Mouse (Mus musculus): Measurements from ENCODE around the gene Shb. TPM values are rescaled to one million over a fixed set of nuclear protein-coding genes. Genes with fewer than 3 reads are reported as not detected.

The Shb gene
- polyA plus RNA-seq, 1 experiment: 46.3 TPM

DNA sequence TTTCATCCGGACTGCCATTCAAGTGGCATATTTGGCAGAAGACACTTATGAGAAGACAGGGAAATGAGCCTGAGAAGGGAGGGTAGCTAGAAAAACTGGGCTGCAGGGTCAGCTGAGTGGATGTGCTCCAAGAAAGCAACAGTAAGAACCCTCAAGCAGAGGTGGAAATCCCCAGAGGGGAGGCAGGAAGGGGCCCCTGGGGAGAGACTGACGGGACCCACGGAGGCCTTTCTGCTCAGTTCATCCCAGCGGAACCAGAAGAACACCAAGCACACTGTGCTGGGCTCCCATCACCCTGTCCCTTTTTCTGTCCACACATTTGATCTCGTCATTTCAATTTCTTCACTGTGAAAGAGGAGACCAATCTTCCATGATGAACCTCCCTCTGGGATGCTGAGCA, 33.9 kb downstream of the Shb start:
- no peaks in the 10 kb centered on the region for H3K27me3 ChIP-seq (ENCODE audit: control insufficient read depth, insufficient read depth, insufficient read length)
- H3K4me3 ChIP-seq: no peak overlapping the region
- TF ChIP-seq USF1 (IDR thresholded peaks at IDR 0.05; ENCODE audit: low read depth) (no peak), TCF3 (IDR thresholded peaks at IDR 0.05; ENCODE audit: insufficient read length, low read depth) (no peak), REST (IDR thresholded peaks at IDR 0.05; ENCODE audit: insufficient read depth, insufficient read length) (no peak), CEBPB (IDR thresholded peaks at IDR 0.05; ENCODE audit: insufficient read depth, poor library complexity, severe bottlenecking) (no peak), MAX (IDR thresholded peaks at IDR 0.05; ENCODE audit: low read depth) (no peak), TCF12 (IDR thresholded peaks at IDR 0.05; ENCODE audit: insufficient read depth, poor library complexity, severe bottlenecking) (no peak), POLR2A (IDR thresholded peaks at IDR 0.05; ENCODE audit: insufficient read length, low read depth) (no peak), SRF (IDR thresholded peaks at IDR 0.05; ENCODE audit: control insufficient read depth, insufficient read length, low read depth) (no peak), MYOG (IDR thresholded peaks at IDR 0.05; ENCODE audit: control insufficient read depth in 1 of 3, insufficient read depth in 1 of 3, insufficient read length in 2 of 3, low read depth in 2 of 3) (no peak), MYOD1 (IDR thresholded peaks at IDR 0.05; ENCODE audit: control insufficient read depth in 1 of 3, insufficient read length in 2 of 3, low read depth in 2 of 3) (no peak), POLR2AphosphoS2 (IDR thresholded peaks at IDR 0.05; ENCODE audit: insufficient read length, low read depth) (no peak), E2F4 (IDR thresholded peaks at IDR 0.05; ENCODE audit: insufficient read depth) (no peak)
- H3K79me2 ChIP-seq (ENCODE audit: control insufficient read depth, insufficient read depth): peaks cover 92% of the 10 kb centered on the region
- H3ac ChIP-seq (ENCODE audit: control insufficient read depth, insufficient read length): no peak overlapping the region
- H3K4me2 ChIP-seq (ENCODE audit: low read depth): no peak overlapping the region
- H3K36me3 ChIP-seq (ENCODE audit: control insufficient read depth, insufficient read depth): no peaks in the 10 kb centered on the region

DNA sequence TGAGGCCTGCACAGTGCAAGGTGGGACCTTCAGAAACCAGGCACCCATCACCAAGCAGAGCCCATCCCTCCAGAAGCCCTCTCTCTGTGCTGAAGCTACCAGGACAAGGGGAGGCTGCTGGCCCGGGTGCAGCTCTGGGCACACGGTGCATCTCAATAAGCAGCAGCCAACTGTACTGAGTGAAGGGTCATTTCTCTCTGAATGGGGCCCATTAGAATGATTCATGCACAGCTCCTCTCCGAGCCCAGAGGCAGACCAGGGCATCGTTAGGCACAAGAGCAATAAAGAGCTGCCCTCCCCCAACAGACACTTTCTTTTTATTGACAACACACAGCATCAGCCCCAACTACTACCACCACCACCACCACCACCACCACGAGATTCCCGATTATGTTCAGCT, 35.0 kb downstream of the Shb start:
- H3K4me3 ChIP-seq: no peak overlapping the region
- H3K4me2 ChIP-seq (ENCODE audit: low read depth): no peak overlapping the region
- TF ChIP-seq MAX (IDR thresholded peaks at IDR 0.05; ENCODE audit: low read depth) (no peak), TCF12 (IDR thresholded peaks at IDR 0.05; ENCODE audit: insufficient read depth, poor library complexity, severe bottlenecking) (no peak), TCF3 (IDR thresholded peaks at IDR 0.05; ENCODE audit: insufficient read length, low read depth) (no peak), USF1 (IDR thresholded peaks at IDR 0.05; ENCODE audit: low read depth) (no peak), REST (IDR thresholded peaks at IDR 0.05; ENCODE audit: insufficient read depth, insufficient read length) (no peak), POLR2A (IDR thresholded peaks at IDR 0.05; ENCODE audit: insufficient read length, low read depth) (no peak), MYOD1 (IDR thresholded peaks at IDR 0.05; ENCODE audit: control insufficient read depth in 1 of 3, insufficient read length in 2 of 3, low read depth in 2 of 3) (no peak), MYOG (IDR thresholded peaks at IDR 0.05; ENCODE audit: control insufficient read depth in 1 of 3, insufficient read depth in 1 of 3, insufficient read length in 2 of 3, low read depth in 2 of 3) (no peak), E2F4 (IDR thresholded peaks at IDR 0.05; ENCODE audit: insufficient read depth) (no peak), CEBPB (IDR thresholded peaks at IDR 0.05; ENCODE audit: insufficient read depth, poor library complexity, severe bottlenecking) (no peak), SRF (IDR thresholded peaks at IDR 0.05; ENCODE audit: control insufficient read depth, insufficient read length, low read depth) (no peak), POLR2AphosphoS2 (IDR thresholded peaks at IDR 0.05; ENCODE audit: insufficient read length, low read depth) (no peak)
- no peaks in the 10 kb centered on the region for H3K27me3 ChIP-seq (ENCODE audit: control insufficient read depth, insufficient read depth, insufficient read length)
- H3K36me3 ChIP-seq (ENCODE audit: control insufficient read depth, insufficient read depth): no peaks in the 10 kb centered on the region
- H3ac ChIP-seq (ENCODE audit: control insufficient read depth, insufficient read length): no peak overlapping the region
- peaks cover 90% of the 10 kb centered on the region for H3K79me2 ChIP-seq (ENCODE audit: control insufficient read depth, insufficient read depth)

DNA sequence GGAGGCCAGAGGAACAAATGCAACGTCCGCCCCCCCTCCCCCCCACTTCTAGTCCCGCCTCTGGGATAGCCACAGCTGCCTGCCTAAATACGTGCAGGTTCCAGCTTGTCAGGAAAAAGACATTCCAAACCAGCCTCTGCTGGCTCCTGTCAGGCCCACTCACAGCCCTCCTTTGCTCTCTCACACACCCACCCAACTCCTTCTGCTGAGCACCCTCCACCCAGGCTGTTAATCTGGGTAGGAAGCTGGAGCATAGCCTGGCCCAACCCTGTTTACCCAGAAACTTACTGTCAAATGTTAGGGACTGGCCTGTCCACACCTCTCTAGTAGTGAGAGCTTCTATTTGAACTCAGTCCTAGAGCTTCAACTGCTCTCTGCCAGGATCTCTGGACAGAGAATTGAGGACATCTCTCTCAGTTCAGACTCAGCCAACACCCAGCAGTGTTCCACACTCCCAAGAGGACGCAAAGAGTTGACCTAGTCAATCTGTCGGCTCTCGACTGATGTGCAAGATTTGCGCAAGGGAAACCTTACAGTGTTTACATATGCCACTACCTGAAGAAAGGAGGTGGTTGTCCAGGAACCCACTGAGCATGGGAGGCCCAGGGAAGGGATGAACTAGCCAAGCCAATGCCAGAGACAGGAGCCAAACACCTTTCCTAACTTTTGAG, 36.6 kb downstream of the Shb start:
- no peak for TF ChIP-seq E2F4 (IDR thresholded peaks at IDR 0.05; ENCODE audit: insufficient read depth)
- no peak for TF ChIP-seq MYOG (IDR thresholded peaks at IDR 0.05; ENCODE audit: control insufficient read depth in 1 of 3, insufficient read depth in 1 of 3, insufficient read length in 2 of 3, low read depth in 2 of 3)
- TF ChIP-seq MAX (IDR thresholded peaks at IDR 0.05; ENCODE audit: low read depth): no peak
- TF ChIP-seq USF1 (IDR thresholded peaks at IDR 0.05; ENCODE audit: low read depth): no peak
- no peak for TF ChIP-seq REST (IDR thresholded peaks at IDR 0.05; ENCODE audit: insufficient read depth, insufficient read length)
- no peak for TF ChIP-seq CEBPB (IDR thresholded peaks at IDR 0.05; ENCODE audit: insufficient read depth, poor library complexity, severe bottlenecking)
- TF ChIP-seq POLR2A (IDR thresholded peaks at IDR 0.05; ENCODE audit: insufficient read length, low read depth): no peak
- TF ChIP-seq TCF3 (IDR thresholded peaks at IDR 0.05; ENCODE audit: insufficient read length, low read depth): no peak
- no peak for TF ChIP-seq TCF12 (IDR thresholded peaks at IDR 0.05; ENCODE audit: insufficient read depth, poor library complexity, severe bottlenecking)
- TF ChIP-seq POLR2AphosphoS2 (IDR thresholded peaks at IDR 0.05; ENCODE audit: insufficient read length, low read depth): no peak
- no peak for TF ChIP-seq MYOD1 (IDR thresholded peaks at IDR 0.05; ENCODE audit: control insufficient read depth in 1 of 3, insufficient read length in 2 of 3, low read depth in 2 of 3)
- no peak for TF ChIP-seq SRF (IDR thresholded peaks at IDR 0.05; ENCODE audit: control insufficient read depth, insufficient read length, low read depth)
- H3K4me3 ChIP-seq: no peak overlapping the region
- peaks cover 90% of the 10 kb centered on the region for H3K79me2 ChIP-seq (ENCODE audit: control insufficient read depth, insufficient read depth)
- H3K27me3 ChIP-seq (ENCODE audit: control insufficient read depth, insufficient read depth, insufficient read length): no peaks in the 10 kb centered on the region
- H3K4me2 ChIP-seq (ENCODE audit: low read depth): no peak overlapping the region
- no peak overlapping the region for H3ac ChIP-seq (ENCODE audit: control insufficient read depth, insufficient read length)
- H3K36me3 ChIP-seq (ENCODE audit: control insufficient read depth, insufficient read depth): no peaks in the 10 kb centered on the region

DNA sequence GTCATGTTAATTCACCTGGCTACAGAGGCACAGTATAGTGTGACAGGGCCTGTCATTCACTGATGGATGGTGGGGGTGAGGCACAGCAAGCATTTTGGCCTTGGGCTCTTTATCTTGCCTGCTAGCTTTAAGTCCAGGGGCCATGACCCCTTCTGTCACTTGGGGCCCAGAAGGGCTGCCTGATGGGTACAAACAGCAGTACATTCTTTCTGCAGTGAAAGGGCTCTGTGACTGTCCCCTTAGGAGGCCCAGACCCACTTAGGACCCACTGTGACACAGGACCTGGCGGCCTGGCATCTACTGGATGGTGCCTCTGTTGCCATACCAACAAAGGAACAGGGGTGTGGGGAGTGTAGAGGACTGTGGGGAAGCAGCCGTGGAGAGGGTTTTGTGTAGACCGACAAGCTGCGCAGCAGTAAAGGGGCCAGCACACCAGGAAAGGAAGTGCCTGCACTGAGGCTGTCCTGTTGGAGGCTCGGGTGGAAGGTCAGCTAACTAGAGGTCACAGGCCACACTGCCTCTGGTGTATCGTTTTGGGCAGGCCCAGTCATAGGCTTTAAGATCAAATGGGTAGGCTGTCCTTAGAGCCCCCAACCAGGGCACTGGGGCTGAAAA, 38.4 kb downstream of the Shb start:
- TF ChIP-seq MYOG (IDR thresholded peaks at IDR 0.05; ENCODE audit: control insufficient read depth in 1 of 3, insufficient read depth in 1 of 3, insufficient read length in 2 of 3, low read depth in 2 of 3) (no peak), REST (IDR thresholded peaks at IDR 0.05; ENCODE audit: insufficient read depth, insufficient read length) (no peak), CEBPB (IDR thresholded peaks at IDR 0.05; ENCODE audit: insufficient read depth, poor library complexity, severe bottlenecking) (no peak), MAX (IDR thresholded peaks at IDR 0.05; ENCODE audit: low read depth) (no peak), TCF3 (IDR thresholded peaks at IDR 0.05; ENCODE audit: insufficient read length, low read depth) (no peak), SRF (IDR thresholded peaks at IDR 0.05; ENCODE audit: control insufficient read depth, insufficient read length, low read depth) (no peak), POLR2AphosphoS2 (IDR thresholded peaks at IDR 0.05; ENCODE audit: insufficient read length, low read depth) (no peak), USF1 (IDR thresholded peaks at IDR 0.05; ENCODE audit: low read depth) (no peak), MYOD1 (IDR thresholded peaks at IDR 0.05; ENCODE audit: control insufficient read depth in 1 of 3, insufficient read length in 2 of 3, low read depth in 2 of 3) (no peak), TCF12 (IDR thresholded peaks at IDR 0.05; ENCODE audit: insufficient read depth, poor library complexity, severe bottlenecking) (no peak), POLR2A (IDR thresholded peaks at IDR 0.05; ENCODE audit: insufficient read length, low read depth) (no peak), E2F4 (IDR thresholded peaks at IDR 0.05; ENCODE audit: insufficient read depth) (no peak)
- Histone ChIP-seq H3K36me3 (ENCODE audit: control insufficient read depth, insufficient read depth) (no peaks in the 10 kb centered on the region), H3K4me2 (ENCODE audit: low read depth) (no peak overlapping the region), H3ac (ENCODE audit: control insufficient read depth, insufficient read length) (no peak overlapping the region), H3K27me3 (ENCODE audit: control insufficient read depth, insufficient read depth, insufficient read length) (no peaks in the 10 kb centered on the region), H3K79me2 (ENCODE audit: control insufficient read depth, insufficient read depth) (peaks cover 88% of the 10 kb centered on the region), H3K4me3 (no peak overlapping the region)

Measured in myocyte (in vitro differentiated cells).